Mouse (Mus musculus) layer of hippocampus, adult 2 months (tissue): ENCODE measurements around the gene Mdm2. TPM values are rescaled to one million over a fixed set of nuclear protein-coding genes. Genes with fewer than 3 reads are reported as not detected.
"Not testable (repeated sequence)": the region's sequence is repeated elsewhere in the genome, so short reads cannot be mapped to it uniquely, and the experiment has no call there.

Experiments used
- DNase-seq, 2 experiments: peaks; one replicate each; pipeline ENCODE4 v3.0.0; 2022; ENCODE audit warnings: low spot score in 2 of 2
- H3K27ac ChIP-seq: fragments of 200-600 bp; 2 replicates; pipeline ENCODE4 v1.8.1; 2022
- H3K4me3 ChIP-seq: fragments of 200-600 bp; 2 replicates; pipeline ENCODE4 v1.8.1; 2022; ENCODE audit warnings: mild to moderate bottlenecking
- CTCF ChIP-seq: fragments of 200-600 bp; conservative IDR thresholded peaks from 2 replicates; pipeline ENCODE4 v1.8.1; 2022; ENCODE audit warnings: antibody characterized with exemption, mild to moderate bottlenecking, moderate library complexity
- total RNA-seq, 2 experiments: library from RNA; stranded (reverse); gene quantifications; 2 replicates each; pipeline ENCODE4 v1.2.3; 2021

Gene Mdm2
- total RNA-seq, 2 experiments from 2014 or later, result 55.1 to 66.0 TPM

GRCm38 (mm10) chr10:117724136-117724718 lies 13.7 kb upstream of the Mdm2 start:
- TF ChIP-seq CTCF, result no peak
- DNase-seq, result no peak
- no peak overlapping the region for H3K4me3 ChIP-seq
- no peak overlapping the region for H3K27ac ChIP-seq

- TF ChIP-seq CTCF, result no peak
- H3K27ac ChIP-seq, result peak overlapping the region; percentile 63
- H3K4me3 ChIP-seq, result peak overlapping the region; percentile 8; the same call in 1 of the 2 replicates
- DNase-seq, result peak in 1 of 2 experiments; percentile 28
Measured at GRCm38 (mm10) chr10:117718161-117719119, 7.9 kb upstream of the Mdm2 start.

GRCm38 (mm10) chr10:117717583-117717982 lies 7.0 kb upstream of the Mdm2 start:
- no peak for TF ChIP-seq CTCF
- peak overlapping the region; percentile 63 for H3K27ac ChIP-seq
- no peak for DNase-seq
- H3K4me3 ChIP-seq, result no peak overlapping the region

GRCm38 (mm10) chr10:117716686-117717085 lies 6.1 kb upstream of the Mdm2 start:
- no peak overlapping the region for H3K4me3 ChIP-seq
- no peak overlapping the region for H3K27ac ChIP-seq
- DNase-seq, result no peak
- no peak for TF ChIP-seq CTCF

GRCm38 (mm10) chr10:117715654-117716053 lies 5.1 kb upstream of the Mdm2 start:
- H3K27ac ChIP-seq, H3K4me3 ChIP-seq, DNase-seq: not testable (repeated sequence)

GRCm38 (mm10) chr10:117714928-117715500 lies 4.5 kb upstream of the Mdm2 start:
- H3K4me3 ChIP-seq, result no peak overlapping the region
- no peak for TF ChIP-seq CTCF
- DNase-seq, result no peak
- H3K27ac ChIP-seq, result no peak overlapping the region

GRCm38 (mm10) chr10:117714048-117714545 lies 3.5 kb upstream of the Mdm2 start:
- no peak for DNase-seq
- no peak for TF ChIP-seq CTCF
- no peak overlapping the region for H3K27ac ChIP-seq

GRCm38 (mm10) chr10:117713466-117713865 lies 2.9 kb upstream of the Mdm2 start:
- DNase-seq, result no peak
- no peak overlapping the region for H3K27ac ChIP-seq
- no peak overlapping the region for H3K4me3 ChIP-seq
- no peak for TF ChIP-seq CTCF

More at GRCm38 (mm10) chr10:117714048-117714545, 3.5 kb upstream of the Mdm2 start:
- H3K4me3 ChIP-seq, result no peak overlapping the region

- no peak overlapping the region for H3K27ac ChIP-seq
- DNase-seq, result no peak
- no peak overlapping the region for H3K4me3 ChIP-seq
- no peak for TF ChIP-seq CTCF
Measured at GRCm38 (mm10) chr10:117712871-117713270, 2.3 kb upstream of the Mdm2 start.

- Histone ChIP-seq H3K27ac (no peak overlapping the region), H3K4me3 (no peak overlapping the region)
- DNase-seq, result no peak
- TF ChIP-seq CTCF, result no peak
Measured at GRCm38 (mm10) chr10:117712191-117712754, 1.7 kb upstream of the Mdm2 start.

GRCm38 (mm10) chr10:117711408-117711807 lies 850 bp upstream of the Mdm2 start:
- TF ChIP-seq CTCF, result no peak
- peak overlapping the region; percentile 100 for H3K27ac ChIP-seq
- DNase-seq, result no peak
- peak overlapping the region; percentile 98 for H3K4me3 ChIP-seq

GRCm38 (mm10) chr10:117709930-117710603 lies 491 bp downstream of the Mdm2 start:
- DNase-seq, result peak; percentile 44 to 68
- TF ChIP-seq CTCF, result no peak
- H3K4me3 ChIP-seq, result peak overlapping the region; percentile 98
- peak overlapping the region; percentile 100 for H3K27ac ChIP-seq
